Mouse (Mus musculus): ENCODE results near the gene Tmco2. TPM values are rescaled to one million over a fixed set of nuclear protein-coding genes. Genes with fewer than 3 reads are reported as not detected.

Gene Tmco2
- total RNA-seq (2023), result not detected

DNA sequence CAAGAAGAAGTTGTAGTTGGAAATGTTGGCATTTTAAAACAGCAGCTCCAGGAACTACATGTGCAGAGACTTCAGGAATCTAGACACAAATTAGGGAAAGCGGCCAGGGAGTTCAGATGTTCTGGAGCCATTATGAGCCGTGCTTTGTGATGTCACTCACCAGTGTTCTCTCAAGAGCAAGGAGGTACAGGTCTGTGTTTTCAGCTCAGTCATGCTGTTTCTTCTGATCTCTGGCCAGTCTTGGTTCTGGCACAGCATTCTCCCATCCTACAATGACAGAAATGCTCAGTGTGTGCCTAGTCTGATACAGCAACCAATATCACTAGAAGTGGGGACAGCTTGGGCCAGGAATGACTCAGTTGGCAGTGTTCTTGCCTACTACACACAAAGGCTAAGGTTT lies at the start of gene Tmco2:
Gene Tmco2 (minus strand): TSS at position 101 of the 400 bp plus-strand sequence.

DNA sequence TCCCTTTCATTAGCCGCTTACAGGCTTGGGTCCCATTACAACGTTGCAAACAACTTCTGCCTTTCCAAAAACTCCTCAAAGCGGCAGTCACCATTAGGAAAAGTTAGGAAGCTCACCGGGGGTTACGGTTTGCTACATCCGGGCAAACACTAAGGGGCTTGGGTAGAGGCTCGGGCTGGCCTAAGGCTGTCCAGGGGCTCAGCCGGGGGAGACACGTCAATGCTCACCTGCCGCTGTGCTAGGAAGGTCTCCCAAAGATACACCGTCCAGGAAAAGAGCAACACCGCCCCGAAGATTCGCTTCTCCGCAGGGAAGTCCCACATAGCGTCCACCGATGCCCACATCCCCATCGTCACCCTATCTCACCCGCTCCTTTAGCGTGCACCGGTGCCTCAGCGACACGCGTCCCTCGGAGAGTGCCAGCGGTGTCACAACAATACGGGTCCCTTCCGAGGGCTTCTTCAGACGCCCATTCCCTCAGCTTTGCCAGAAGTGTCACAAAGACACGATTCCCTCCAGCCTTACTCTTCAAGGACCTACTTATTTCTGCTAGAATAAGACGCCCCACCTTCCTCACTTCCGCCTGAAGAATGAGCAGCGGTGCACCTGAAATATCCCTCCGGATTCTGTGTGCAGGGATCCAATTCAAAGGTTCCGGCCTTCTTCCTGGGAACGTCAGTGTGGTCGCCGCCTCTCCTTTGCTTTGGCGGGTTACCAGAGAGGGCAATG lies 11.2 kb downstream of the Tmco2 start, which contains the start of gene Zmpste24:
Gene Zmpste24 (minus strand): TSS at position 592 of the 729 bp plus-strand sequence.

Other genes starting within 250 kb of the Tmco2 start
- 7.9 TPM for gene Exo5, start 184.2 kb downstream of the Tmco2 start, total RNA-seq (2023)
- gene Zfp69, start 157.5 kb downstream of the Tmco2 start, total RNA-seq (2023), result 9.2 TPM
- gene Smap2, start 92.0 kb downstream of the Tmco2 start, total RNA-seq (2023), result 146 TPM
- gene Col9a2, start 69.8 kb downstream of the Tmco2 start, total RNA-seq (2023), result not detected
- gene Zmpste24, start 11.0 kb downstream of the Tmco2 start, total RNA-seq (2023), result 31.1 TPM
- 69.5 TPM for gene Rlf, start 105.9 kb upstream of the Tmco2 start, total RNA-seq (2023)
- gene Gm12888, start 215.7 kb upstream of the Tmco2 start, total RNA-seq (2023), result not detected